Mouse (Mus musculus): ENCODE results near the gene Rasgrp1.

The Rasgrp1 gene

DNA sequence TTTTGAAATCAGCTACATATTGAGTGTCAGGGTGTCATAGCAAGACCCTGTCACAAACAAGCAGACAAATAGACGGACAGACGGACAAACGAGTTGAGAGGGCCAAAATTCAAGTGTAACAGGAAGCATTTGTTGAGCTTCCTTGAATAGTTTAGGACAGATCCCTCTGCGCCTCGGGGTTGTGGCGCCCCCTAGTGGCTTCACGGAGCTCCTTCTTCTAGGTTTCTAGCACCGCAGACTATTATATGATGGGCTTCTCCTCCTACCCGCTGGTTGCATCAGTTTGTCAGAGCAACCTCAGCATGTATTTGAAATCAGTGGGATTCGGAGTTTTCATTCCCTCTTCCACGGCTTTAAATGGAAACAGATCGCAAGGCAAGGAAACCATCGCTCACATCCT, 111.5 kb downstream of the Rasgrp1 start:
- Histone ChIP-seq H3K27me3 (ENCODE audit: control insufficient read depth, insufficient read depth, low read length, poor library complexity, severe bottlenecking) (no peaks in the 10 kb centered on the region), H3K36me3 (ENCODE audit: control insufficient read depth, insufficient read depth, low read length, poor library complexity, severe bottlenecking) (no peaks in the 10 kb centered on the region)
- DNase-seq (ENCODE audit: low read depth, low spot score), result peak; percentile 74

DNA sequence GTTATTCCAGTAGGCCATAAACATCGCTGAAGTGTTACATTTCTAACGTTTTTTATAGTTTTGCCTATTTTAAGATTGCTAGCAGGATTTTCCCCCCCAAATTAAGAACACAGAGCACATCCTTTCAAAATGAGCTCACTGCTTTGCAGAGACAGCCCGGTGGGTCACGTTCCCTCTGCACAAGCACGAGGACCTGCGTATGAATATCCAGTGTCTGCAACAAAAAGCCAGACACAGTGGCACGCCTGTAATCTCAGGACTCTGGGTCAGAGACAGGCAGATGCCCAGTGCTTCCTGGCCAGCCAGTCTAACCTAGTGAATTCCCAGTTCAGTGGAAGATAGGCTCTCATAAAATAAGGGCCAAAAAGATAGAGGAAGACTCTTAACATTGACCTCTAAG, 112.5 kb downstream of the Rasgrp1 start:
- Histone ChIP-seq H3K27me3 (ENCODE audit: control insufficient read depth, insufficient read depth, low read length, poor library complexity, severe bottlenecking) (no peaks in the 10 kb centered on the region), H3K36me3 (ENCODE audit: control insufficient read depth, insufficient read depth, low read length, poor library complexity, severe bottlenecking) (no peaks in the 10 kb centered on the region)
- no peak for DNase-seq (ENCODE audit: low read depth, low spot score)
